Mouse (Mus musculus) liver, adult 2 months (tissue): ENCODE data around the gene Abhd12.

Experiments
- CTCF ChIP-seq: fragments of 200-500 bp; IDR thresholded peaks from 2 replicates; pipeline ENCODE4 v1.5.1; 2011; ENCODE audit warnings: low read depth, low read length, control low read depth
- POLR2A ChIP-seq: fragments of 200-500 bp; IDR thresholded peaks from 2 replicates; pipeline ENCODE4 v1.6.1; 2011; ENCODE audit warnings: low read length, control low read depth; ENCODE audit not compliant: insufficient read depth; ENCODE audit errors: extremely low read depth

DNA sequence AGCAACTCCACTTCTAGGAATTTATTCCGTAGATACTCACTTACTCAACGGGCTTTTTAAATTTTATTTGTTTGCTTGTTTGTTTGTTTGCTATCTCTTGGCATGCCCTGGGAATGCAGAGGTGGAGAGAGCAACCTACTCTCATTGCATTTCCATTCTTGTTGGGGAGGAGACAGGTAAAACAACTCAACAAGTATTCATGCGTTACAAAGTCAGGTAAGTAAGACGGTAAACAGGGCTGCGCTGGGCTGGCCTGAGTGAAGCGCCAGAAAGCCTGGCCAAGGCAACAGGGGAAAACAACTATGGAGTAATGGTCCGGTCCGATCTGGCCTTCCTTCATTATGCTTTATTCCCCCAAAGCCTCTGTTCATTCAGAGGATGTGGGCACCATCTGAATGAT is 2.2 kb downstream of the Abhd12 start:
- TF ChIP-seq CTCF, result no peak
- TF ChIP-seq POLR2A, result no peak
